Mouse (Mus musculus): ENCODE results near the gene Aars2. TPM values are rescaled to one million over a fixed set of nuclear protein-coding genes. Genes with fewer than 3 reads are reported as not detected.

The Aars2 gene
- polyA plus RNA-seq (2017; shearing (Covaris generic)) = 21.1 TPM

DNA sequence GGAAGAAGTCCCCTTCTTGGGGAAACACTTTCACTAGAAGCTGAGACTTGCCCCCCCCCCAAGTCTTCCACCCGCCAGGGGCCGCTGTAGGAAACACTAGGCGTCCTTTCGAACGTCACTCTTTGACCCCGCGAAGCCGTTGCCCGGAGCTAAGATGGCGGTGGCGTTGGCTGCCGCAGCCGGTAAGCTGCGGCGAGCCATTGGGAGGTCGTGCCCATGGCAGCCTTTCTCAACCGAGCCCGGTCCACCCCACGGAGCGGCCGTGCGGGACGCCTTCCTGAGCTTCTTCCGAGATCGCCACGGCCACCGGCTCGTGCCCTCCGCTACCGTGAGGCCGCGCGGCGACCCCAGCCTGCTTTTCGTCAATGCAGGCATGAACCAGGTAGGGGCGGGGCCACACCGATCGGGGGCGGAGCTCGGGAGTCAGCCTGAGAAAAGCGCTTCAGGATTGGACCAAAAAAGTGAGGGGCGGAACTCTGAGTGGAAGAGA is at the start of gene Aars2:
Aars2 (plus strand) TSS at position 142 of the 490 bp plus-strand sequence.

DNA sequence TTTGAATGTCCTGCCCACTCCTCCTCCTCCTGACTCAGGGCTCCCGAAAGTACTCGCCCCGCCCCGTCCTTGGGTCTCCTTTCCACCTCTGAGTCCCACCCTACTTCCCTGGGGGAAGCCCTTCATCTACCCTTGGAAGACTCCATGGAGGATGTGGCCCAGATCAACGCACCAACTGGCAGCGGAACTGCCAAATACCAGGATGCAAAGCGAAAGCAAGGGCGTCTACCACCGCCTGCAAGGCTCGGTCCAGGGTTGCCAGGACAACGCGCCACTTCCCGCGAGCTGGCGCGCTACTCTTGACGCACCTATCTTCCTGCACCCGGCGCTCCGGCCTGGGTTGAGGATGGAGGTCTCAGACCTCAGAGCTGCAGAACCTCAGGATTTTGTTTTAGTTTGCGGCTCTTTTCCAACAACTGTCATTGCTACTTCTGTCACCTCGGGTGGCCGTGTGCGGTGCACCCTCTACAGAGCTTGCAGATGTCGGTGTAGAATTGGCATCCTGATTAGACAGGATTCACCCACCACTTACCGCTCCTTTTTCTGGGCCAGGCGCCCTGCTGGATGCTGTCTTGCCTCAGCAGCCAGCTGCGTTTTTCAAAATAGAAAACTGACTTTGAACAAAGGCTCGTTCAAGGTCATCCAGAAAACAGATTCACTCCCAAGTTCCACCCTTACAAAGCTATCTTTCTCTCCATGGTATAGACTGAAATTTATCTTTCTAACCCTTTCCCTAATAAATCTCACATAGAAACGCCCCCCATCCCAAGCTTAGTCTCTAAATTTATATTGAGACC is 31.8 kb upstream of the Aars2 start, which contains the start of gene Spats1:
Spats1 (minus strand) TSS at position 747 of the 797 bp plus-strand sequence.

DNA sequence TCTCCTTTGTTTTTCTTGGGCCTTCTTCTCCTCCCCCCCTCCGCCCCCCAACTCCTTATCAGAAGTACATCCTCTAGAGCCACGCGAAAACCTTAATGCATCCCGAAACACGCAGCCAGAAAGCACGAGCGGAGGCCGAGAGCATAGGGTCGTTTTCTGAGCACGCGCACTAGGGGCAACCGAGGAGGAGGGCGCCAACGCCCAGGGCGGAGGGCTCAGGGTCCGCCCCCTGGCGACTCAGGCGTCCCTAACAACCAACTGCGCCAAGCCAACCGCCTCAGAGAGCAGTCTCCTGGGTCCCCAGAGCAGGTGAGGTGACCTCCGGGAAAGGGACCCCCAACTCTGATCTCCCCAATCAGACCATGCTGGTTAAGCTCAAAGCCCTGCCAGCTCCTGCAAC is 16.6 kb downstream of the Aars2 start, which contains the start of gene Tcte1:
Tcte1 (plus strand) TSS at position 172 of the 400 bp plus-strand sequence.

DNA sequence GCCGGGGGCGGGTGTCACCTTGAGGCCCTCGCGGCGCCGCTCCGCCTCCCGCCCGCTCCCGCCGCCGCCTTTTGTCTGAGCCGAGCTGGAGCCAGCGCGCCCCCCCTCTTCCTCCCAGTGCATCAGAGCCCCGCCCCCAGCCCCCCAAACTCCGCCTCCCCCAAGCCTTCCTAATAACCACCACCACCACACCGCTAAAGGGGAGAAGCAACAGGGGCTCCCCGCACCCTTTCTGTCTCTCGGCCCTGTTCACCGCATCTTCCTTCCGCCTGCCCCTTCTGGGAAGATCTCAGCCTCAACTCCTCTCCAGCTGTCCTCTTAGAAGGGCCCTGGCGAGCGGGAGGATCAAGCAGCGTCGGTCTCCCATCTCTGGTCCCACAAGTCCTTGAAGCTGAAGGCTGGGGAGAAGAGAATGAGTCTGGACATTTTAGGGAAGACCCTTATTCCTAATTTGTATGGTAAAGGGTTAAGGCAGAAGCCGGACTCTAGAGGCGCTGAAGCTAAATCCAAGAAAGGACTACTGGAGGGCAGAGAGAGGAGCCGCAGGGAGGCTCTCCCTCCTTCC is 43.1 kb downstream of the Aars2 start, which contains the start of gene Tmem151b:
Tmem151b (minus strand) TSS at position 61 of the 565 bp plus-strand sequence.

DNA sequence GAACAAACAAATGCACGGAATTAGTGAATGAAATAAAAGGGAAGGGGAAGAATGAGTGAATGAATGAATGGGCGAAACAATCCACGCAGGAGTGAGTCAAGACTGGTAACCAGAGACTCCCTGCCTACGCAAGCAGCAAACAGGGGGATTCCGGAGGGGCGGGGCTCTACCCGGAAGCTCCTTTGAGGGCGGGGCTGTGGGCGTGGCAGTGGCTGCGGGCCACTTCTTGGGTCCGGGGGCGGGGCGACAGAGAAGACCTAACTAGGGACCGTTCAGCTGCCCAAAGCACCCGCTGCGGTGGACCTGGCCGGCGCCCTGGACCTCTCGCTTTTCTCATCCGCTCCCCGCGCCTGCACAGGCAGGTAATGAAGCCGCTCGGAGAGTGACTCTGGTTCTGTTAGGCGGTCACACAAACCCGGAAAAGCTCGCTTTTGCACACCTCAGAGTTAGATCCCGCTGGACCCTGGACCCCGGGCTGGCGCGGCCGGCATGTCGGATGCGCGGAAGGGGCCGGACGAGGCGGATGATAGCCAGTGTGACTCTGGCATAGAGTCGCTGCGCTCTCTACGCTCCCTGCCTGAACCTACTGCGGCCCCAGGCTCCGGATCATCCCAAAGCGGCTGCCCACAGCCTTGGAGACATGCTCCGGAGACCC is 48.9 kb downstream of the Aars2 start, which contains the start of gene Nfkbie:
Nfkbie (plus strand) TSS at position 252 of the 655 bp plus-strand sequence.

DNA sequence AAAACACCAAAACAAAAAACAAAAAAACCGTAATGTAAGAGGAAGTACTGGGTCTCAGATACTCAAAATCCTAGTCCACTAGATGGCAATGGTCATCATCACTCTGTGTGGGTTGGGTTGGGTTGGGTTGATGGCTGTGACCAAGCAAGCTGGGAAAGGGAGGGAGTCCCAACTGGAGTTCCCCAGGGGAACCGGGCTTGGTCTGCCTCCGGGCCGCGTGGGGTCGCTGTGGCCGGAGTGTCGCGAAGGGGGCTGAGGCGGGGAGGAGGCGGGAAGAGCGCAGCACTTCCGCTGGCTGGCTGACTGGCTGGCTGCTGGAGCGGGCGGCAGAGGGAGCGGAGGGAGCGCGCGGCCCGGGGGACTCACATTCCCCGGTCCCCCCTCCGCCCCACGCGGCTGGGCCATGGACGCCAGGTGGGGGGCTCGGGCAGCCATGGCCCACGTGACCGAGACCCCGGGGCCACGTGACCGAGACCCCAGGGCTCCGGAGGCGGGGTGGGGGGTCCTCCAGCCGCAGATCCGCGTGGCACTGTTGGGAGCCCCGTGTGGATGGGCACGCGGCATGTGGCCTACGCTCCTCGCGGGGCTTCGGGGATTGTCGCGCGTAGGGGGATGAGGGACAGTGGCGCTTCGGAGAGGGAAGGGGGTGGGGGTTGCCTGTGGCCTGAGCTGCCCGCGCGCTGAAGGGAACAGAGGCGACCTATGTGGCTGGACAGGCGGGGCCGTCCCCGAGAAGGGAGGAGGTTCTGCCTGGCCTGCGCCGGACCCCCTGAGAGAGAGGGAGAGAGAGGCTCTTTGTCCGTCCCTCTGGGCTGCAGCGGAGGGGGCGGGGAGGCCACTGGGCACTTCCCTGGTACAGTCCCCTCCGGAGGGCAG is 57.3 kb downstream of the Aars2 start, which contains the start of gene Slc35b2:
Slc35b2 (plus strand) TSS at position 220 of the 876 bp plus-strand sequence.

Other genes starting within 250 kb of the Aars2 start
- gene Cdc5l, start 73.1 kb upstream of the Aars2 start, polyA plus RNA-seq (2017; shearing (Covaris generic)) = 90.1 TPM
- 0.60 TPM for gene Spats1, start 31.4 kb upstream of the Aars2 start, polyA plus RNA-seq (2017; shearing (Covaris generic))
- gene Tcte1, start 16.6 kb downstream of the Aars2 start, polyA plus RNA-seq (2017; shearing (Covaris generic)) = not detected
- not detected for gene Tmem151b, start 42.8 kb downstream of the Aars2 start, polyA plus RNA-seq (2017; shearing (Covaris generic))
- gene Nfkbie, start 48.9 kb downstream of the Aars2 start, polyA plus RNA-seq (2017; shearing (Covaris generic)) = 52.3 TPM
- gene Slc35b2, start 57.0 kb downstream of the Aars2 start, polyA plus RNA-seq (2017; shearing (Covaris generic)) = 32.3 TPM
- gene Hsp90ab1, start 66.4 kb downstream of the Aars2 start, polyA plus RNA-seq (2017; shearing (Covaris generic)) = 1,260 TPM
- 53.6 TPM for gene Slc29a1, start 92.8 kb downstream of the Aars2 start, polyA plus RNA-seq (2017; shearing (Covaris generic))
- gene Mymx, start 95.3 kb downstream of the Aars2 start, polyA plus RNA-seq (2017; shearing (Covaris generic)) = not detected
- 1.1 TPM for gene Capn11, start 152.5 kb downstream of the Aars2 start, polyA plus RNA-seq (2017; shearing (Covaris generic))
- 32.1 TPM for gene Mrpl14, start 179.5 kb downstream of the Aars2 start, polyA plus RNA-seq (2017; shearing (Covaris generic))
- gene Tmem63b, start 180.1 kb downstream of the Aars2 start, polyA plus RNA-seq (2017; shearing (Covaris generic)) = 17.7 TPM
- not detected for gene 1600014C23Rik, start 227.0 kb downstream of the Aars2 start, polyA plus RNA-seq (2017; shearing (Covaris generic))

Data from naive thymus-derived CD4-positive, alpha-beta T cell, adult 5 months (primary cell).